Mouse (Mus musculus): ENCODE results near the gene Vmn2r105.

Vmn2r105 gene

DNA sequence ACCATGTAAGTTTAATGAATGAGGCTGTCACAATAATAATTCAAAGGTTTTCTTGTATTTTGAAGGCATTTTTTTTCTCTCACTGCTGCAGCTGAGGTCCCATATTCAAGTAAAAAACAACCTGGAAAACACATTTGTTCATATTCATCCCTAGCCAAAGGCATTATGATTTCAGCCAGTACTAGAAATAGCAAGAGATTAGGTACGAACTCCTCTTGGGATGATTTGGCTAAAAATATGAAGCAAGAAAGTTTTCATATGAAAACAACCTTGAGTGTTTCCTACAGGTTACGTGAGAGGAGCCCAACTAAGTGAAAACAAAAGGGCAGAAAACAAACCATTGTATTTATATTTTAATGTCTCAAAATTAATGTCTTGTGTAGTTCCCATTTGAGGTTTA lies at the start of gene Vmn2r105:
Gene Vmn2r105, minus strand, starts transcription at position 101 of the 400 bp plus-strand sequence.
- DNase-seq = no peak

DNA sequence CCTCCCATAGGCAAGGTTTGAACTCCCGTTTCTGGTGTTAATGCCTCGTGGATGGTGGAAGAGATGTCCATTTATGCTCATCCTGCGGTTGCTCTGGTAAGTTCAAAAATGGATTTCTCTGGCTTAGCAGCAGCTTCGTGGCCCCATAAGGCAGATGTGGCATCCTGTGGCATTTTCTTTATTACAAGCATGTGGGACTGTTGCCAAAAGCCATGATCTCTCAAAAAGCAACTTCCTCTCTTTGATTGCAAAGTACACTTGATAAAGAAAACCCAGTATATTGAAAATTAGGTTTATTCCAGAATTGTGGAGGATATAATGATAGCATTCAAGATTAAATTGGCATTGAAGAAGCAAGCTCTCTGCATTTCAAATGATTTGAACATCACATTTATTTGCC lies 20.7 kb upstream of the Vmn2r105 start:
- DNase-seq = no peak

DNA sequence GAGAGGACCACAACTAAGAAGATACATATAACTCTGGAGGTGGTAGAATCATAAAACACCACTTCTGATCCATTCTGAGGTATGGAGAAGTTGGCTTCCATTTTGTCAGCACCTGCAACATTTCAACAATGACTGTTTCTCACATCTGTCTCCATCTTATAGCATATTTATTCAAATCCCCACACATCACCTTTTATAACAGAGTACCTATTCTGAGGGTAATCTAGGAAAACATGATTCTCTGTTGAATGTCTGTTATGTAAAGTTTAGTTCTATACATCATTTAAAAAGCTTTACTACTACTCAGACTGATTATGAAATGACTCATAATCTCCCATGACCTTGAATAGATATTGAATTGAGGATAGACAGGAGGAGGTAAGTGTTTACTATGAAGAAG lies 51.9 kb downstream of the Vmn2r105 start, which contains the start of gene Fpr-rs6:
Gene Fpr-rs6, minus strand, starts transcription at position 101 of the 400 bp plus-strand sequence.
- no peak for DNase-seq
